Mouse (Mus musculus): ENCODE data around the gene Rasal2. TPM values are rescaled to one million over a fixed set of nuclear protein-coding genes. Genes with fewer than 3 reads are reported as not detected.
A peak's percentile ranks its signal among the peaks of the same experiment; 100 is the strongest.

Gene Rasal2
- total RNA-seq, 2 experiments from 2014 or later, result 91.1 to 93.7 TPM

- no peak overlapping the region for H3K4me3 ChIP-seq
- TF ChIP-seq CTCF (conservative IDR thresholded peaks at IDR 0.05), result no peak
- no peak for DNase-seq (ENCODE audit: low spot score in 2 of 2)
- H3K27ac ChIP-seq, result no peak overlapping the region
These were observed 288.6 kb downstream of the Rasal2 start for GRCm38 (mm10) chr1:157123836-157124235.

- H3K4me3 ChIP-seq, result no peak overlapping the region
- DNase-seq (ENCODE audit: low spot score in 2 of 2), result no peak
- no peak overlapping the region for H3K27ac ChIP-seq
- TF ChIP-seq CTCF (conservative IDR thresholded peaks at IDR 0.05), result no peak
These were observed 293.2 kb downstream of the Rasal2 start for GRCm38 (mm10) chr1:157119168-157119567.

- H3K4me3 ChIP-seq, result no peak overlapping the region
- DNase-seq (ENCODE audit: low spot score in 2 of 2), result no peak
- no peak for TF ChIP-seq CTCF (conservative IDR thresholded peaks at IDR 0.05)
- H3K27ac ChIP-seq, result no peak overlapping the region
These were observed 295.0 kb downstream of the Rasal2 start for GRCm38 (mm10) chr1:157117440-157117839.

GRCm38 (mm10) chr1:157114492-157114891 is 297.9 kb downstream of the Rasal2 start:
- TF ChIP-seq CTCF (conservative IDR thresholded peaks at IDR 0.05), result no peak
- DNase-seq (ENCODE audit: low spot score in 2 of 2), result no peak

GRCm38 (mm10) chr1:157110287-157110835 is 302.0 kb downstream of the Rasal2 start:
- Histone ChIP-seq H3K27ac (no peak overlapping the region), H3K4me3 (no peak overlapping the region)
- no peak for DNase-seq (ENCODE audit: low spot score in 2 of 2)
- no peak for TF ChIP-seq CTCF (conservative IDR thresholded peaks at IDR 0.05)

More at GRCm38 (mm10) chr1:157114492-157114891, 297.9 kb downstream of the Rasal2 start:
- H3K4me3 ChIP-seq, result no peak overlapping the region
- H3K27ac ChIP-seq, result no peak overlapping the region

- no peak within 1 kb of the TSS for H3K4me3 ChIP-seq
- no peak within 1 kb of the TSS for H3K27ac ChIP-seq
- DNase-seq (ENCODE audit: low spot score in 2 of 2), result no peak
- no peak for TF ChIP-seq CTCF (conservative IDR thresholded peaks at IDR 0.05)
These were observed 303.8 kb downstream of the Rasal2 start, which contains the start of gene Tex35 for GRCm38 (mm10) chr1:157108580-157108979. Tex35 (minus strand) TSS chr1:157108680.

GRCm38 (mm10) chr1:157101122-157101865 is 311.1 kb downstream of the Rasal2 start:
- TF ChIP-seq CTCF (conservative IDR thresholded peaks at IDR 0.05), result no peak
- peak overlapping the region; percentile 17; the same call in 1 of the 2 replicates for H3K4me3 ChIP-seq
- DNase-seq (ENCODE audit: low spot score in 2 of 2), result no peak
- no peak overlapping the region for H3K27ac ChIP-seq

GRCm38 (mm10) chr1:157095534-157095933 is 316.9 kb downstream of the Rasal2 start:
- H3K4me3 ChIP-seq, result no peak overlapping the region
- no peak overlapping the region for H3K27ac ChIP-seq
- no peak for TF ChIP-seq CTCF (conservative IDR thresholded peaks at IDR 0.05)
- no peak for DNase-seq (ENCODE audit: low spot score in 2 of 2)

GRCm38 (mm10) chr1:157092622-157093021 is 319.8 kb downstream of the Rasal2 start:
- TF ChIP-seq CTCF (conservative IDR thresholded peaks at IDR 0.05), result no peak
- DNase-seq (ENCODE audit: low spot score in 2 of 2), result no peak
- Histone ChIP-seq H3K27ac (no peak overlapping the region), H3K4me3 (no peak overlapping the region)

- H3K27ac ChIP-seq, result no peak overlapping the region
- no peak overlapping the region for H3K4me3 ChIP-seq
- no peak for DNase-seq (ENCODE audit: low spot score in 2 of 2)
- peak; percentile 68 for TF ChIP-seq CTCF (conservative IDR thresholded peaks at IDR 0.05)
These were observed 320.3 kb downstream of the Rasal2 start for GRCm38 (mm10) chr1:157092140-157092539.

GRCm38 (mm10) chr1:157090835-157091234 is 321.6 kb downstream of the Rasal2 start:
- H3K4me3 ChIP-seq, result no peak overlapping the region
- TF ChIP-seq CTCF (conservative IDR thresholded peaks at IDR 0.05), result no peak
- H3K27ac ChIP-seq, result no peak overlapping the region
- DNase-seq (ENCODE audit: low spot score in 2 of 2), result no peak

- DNase-seq (ENCODE audit: low spot score in 2 of 2), result peak; percentile 33 to 75
- peak; percentile 89 for TF ChIP-seq CTCF (conservative IDR thresholded peaks at IDR 0.05)
- H3K27ac ChIP-seq, result no peak overlapping the region; the same call in 1 of the 2 replicates
- H3K4me3 ChIP-seq, result peak overlapping the region; percentile 52
These were observed 326.0 kb downstream of the Rasal2 start for GRCm38 (mm10) chr1:157086097-157086994.

Other genes starting within 250 kb of the Rasal2 start
- gene Cryzl2, start 46.0 kb upstream of the Rasal2 start, total RNA-seq (2021), result 1 to 10 TPM; 4.3 to 5.1 TPM
- gene Sec16b, start 94.1 kb upstream of the Rasal2 start, total RNA-seq (2021), result under 1 TPM; 0.20 to 0.39 TPM

Data from layer of hippocampus, adult 2 months (tissue).